Mouse (Mus musculus) CH12.LX (cell line): Measurements from ENCODE around the gene Slc7a15. TPM values are rescaled to one million over a fixed set of nuclear protein-coding genes. Genes with fewer than 3 reads are reported as not detected.

Source experiments
- DNase-seq: peaks from one replicate; pipeline ENCODE4 v3.0.0-alpha.2; 2013; ENCODE audit errors: extremely low read depth
- H3K27ac ChIP-seq: 2 replicates; pipeline ENCODE4 v1.5.1; 2012; ENCODE audit warnings: low read depth, mild to moderate bottlenecking, control low read depth, moderate library complexity; ENCODE audit not compliant: insufficient read depth
- H3K27me3 ChIP-seq: replicated peaks from 2 replicates; pipeline ENCODE3; 2012; ENCODE audit warnings: inconsistent platforms
- H3K36me3 ChIP-seq, 2 experiments: replicated peaks in 1 of 2; 2 replicates each; pipeline versions ENCODE3 to v1.6.1; 2012; ENCODE audit warnings: inconsistent platforms in 1 of 2, low read length in 1 of 2, mild to moderate bottlenecking in 1 of 2, mixed read lengths in 1 of 2, moderate library complexity in 1 of 2; ENCODE audit not compliant: control insufficient read depth in 1 of 2, insufficient read depth in 1 of 2
- H3K4me1 ChIP-seq, 2 experiments: 2 replicates each; pipeline ENCODE4 v1.6.1; 2012; ENCODE audit warnings: inconsistent platforms in 1 of 2, moderate library complexity in 1 of 2; ENCODE audit not compliant: insufficient read depth in 2 of 2, control insufficient read depth in 1 of 2
- H3K4me2 ChIP-seq: 2 replicates; pipeline ENCODE4 v1.6.1; 2012; ENCODE audit warnings: low read depth, mild to moderate bottlenecking, control low read depth; ENCODE audit not compliant: poor library complexity, insufficient read depth, severe bottlenecking
- H3K4me3 ChIP-seq, 3 experiments: fragments of 150-350 bp in 1 of 3; sonication (generic) in 1 of 3; replicated peaks in 1 of 3; 2 replicates each; pipeline versions ENCODE3 to v1.5.1; 2011 to 2012; ENCODE audit warnings: low read depth in 2 of 3, low read length in 2 of 3, mild to moderate bottlenecking in 2 of 3, moderate library complexity in 2 of 3, control low read depth in 1 of 3, improper control_type of control experiment in 1 of 3, inconsistent platforms in 1 of 3, mixed read lengths in 1 of 3; ENCODE audit not compliant: poor library complexity in 1 of 3
- H3K79me2 ChIP-seq: replicated peaks from 2 replicates; pipeline ENCODE4 v1.6.1; 2012; ENCODE audit warnings: mild to moderate bottlenecking, moderate library complexity; ENCODE audit not compliant: control insufficient read depth, poor library complexity, insufficient read depth, severe bottlenecking; ENCODE audit errors: extremely low read depth
- H3K9ac ChIP-seq: 2 replicates; pipeline ENCODE4 v1.6.1; 2012; ENCODE audit warnings: low read depth, mild to moderate bottlenecking, control low read depth, moderate library complexity; ENCODE audit not compliant: insufficient read depth
- H3K9me3 ChIP-seq: replicated peaks from 2 replicates; pipeline ENCODE3; 2012; ENCODE audit warnings: low read length, inconsistent platforms, mixed read lengths
- BHLHE40 ChIP-seq: IDR thresholded peaks from 2 replicates; pipeline ENCODE4 v1.6.1; 2011; ENCODE audit warnings: mild to moderate bottlenecking, low read depth, low read length, improper control_type of control experiment
- CHD1 ChIP-seq: IDR thresholded peaks from 2 replicates; pipeline ENCODE4 v1.6.1; 2012; ENCODE audit warnings: low read depth, low read length, improper control_type of control experiment, inconsistent platforms
- CHD2 ChIP-seq: IDR thresholded peaks from 2 replicates; pipeline ENCODE4 v1.6.1; 2011; ENCODE audit warnings: low read length, improper control_type of control experiment
- CTCF ChIP-seq, 2 experiments: IDR thresholded peaks in 1 of 2; conservative IDR thresholded peaks in 1 of 2; 2 replicates each; pipeline ENCODE4 v1.5.1; 2011 to 2012; ENCODE audit warnings: low read depth in 2 of 2, low read length in 2 of 2, improper control_type of control experiment in 1 of 2, inconsistent platforms in 1 of 2, mild to moderate bottlenecking in 1 of 2, moderate library complexity in 1 of 2
- E2F4 ChIP-seq: IDR thresholded peaks from 2 replicates; pipeline ENCODE4 v1.6.1; 2011; ENCODE audit warnings: low read depth, low read length, improper control_type of control experiment; ENCODE audit not compliant: insufficient replicate concordance
- ELF1 ChIP-seq: IDR thresholded peaks from 2 replicates; pipeline ENCODE4 v1.6.1; 2014; ENCODE audit warnings: low read depth, mild to moderate bottlenecking, inconsistent platforms, low read length, improper control_type of control experiment
- EP300 ChIP-seq: IDR thresholded peaks from 2 replicates; pipeline ENCODE4 v1.6.1; 2011; ENCODE audit warnings: low read length, improper control_type of control experiment
- ETS1 ChIP-seq: conservative IDR thresholded peaks from 2 replicates; pipeline ENCODE4 v1.6.1; 2012; ENCODE audit warnings: low read depth, mild to moderate bottlenecking, inconsistent platforms, low read length, improper control_type of control experiment, moderate library complexity
- GABPA ChIP-seq: IDR thresholded peaks from 2 replicates; pipeline ENCODE4 v1.6.1; 2012; ENCODE audit warnings: low read depth, low read length, improper control_type of control experiment, inconsistent platforms; ENCODE audit not compliant: insufficient replicate concordance
- HCFC1 ChIP-seq: IDR thresholded peaks from 2 replicates; pipeline ENCODE4 v1.6.1; 2012; ENCODE audit warnings: low read depth, mild to moderate bottlenecking, inconsistent platforms, low read length, improper control_type of control experiment
- IRF4 ChIP-seq: IDR thresholded peaks from 2 replicates; pipeline ENCODE4 v1.6.1; 2014; ENCODE audit warnings: low read depth, mild to moderate bottlenecking, inconsistent platforms, low read length, improper control_type of control experiment
- JUND ChIP-seq: conservative IDR thresholded peaks from 2 replicates; pipeline ENCODE4 v1.6.1; 2011; ENCODE audit warnings: low read depth, low read length, improper control_type of control experiment
- KAT2A ChIP-seq: IDR thresholded peaks from 2 replicates; pipeline ENCODE4 v1.6.1; 2012; ENCODE audit warnings: low read length, improper control_type of control experiment, inconsistent platforms; ENCODE audit not compliant: insufficient replicate concordance
- MAFK ChIP-seq: IDR thresholded peaks from 2 replicates; pipeline ENCODE4 v1.6.1; 2011; ENCODE audit warnings: low read length, improper control_type of control experiment; ENCODE audit not compliant: insufficient replicate concordance
- MAX ChIP-seq: IDR thresholded peaks from 2 replicates; pipeline ENCODE4 v1.6.1; 2011; ENCODE audit warnings: low read length, improper control_type of control experiment
- MEF2A ChIP-seq: IDR thresholded peaks from 2 replicates; pipeline ENCODE4 v1.6.1; 2014; ENCODE audit warnings: low read depth, mild to moderate bottlenecking, inconsistent platforms, low read length, improper control_type of control experiment, borderline replicate concordance
- MXI1 ChIP-seq: IDR thresholded peaks from 2 replicates; pipeline ENCODE4 v1.6.1; 2011; ENCODE audit warnings: mild to moderate bottlenecking, low read depth, low read length, improper control_type of control experiment
- MYC ChIP-seq: IDR thresholded peaks from 2 replicates; pipeline ENCODE4 v1.6.1; 2011; ENCODE audit warnings: low read depth, mild to moderate bottlenecking, improper control_type of control experiment, low read length
- PAX5 ChIP-seq: IDR thresholded peaks from 2 replicates; pipeline ENCODE4 v1.6.1; 2012; ENCODE audit warnings: low read length, inconsistent platforms, mixed read lengths
- POLR2A ChIP-seq: IDR thresholded peaks from 2 replicates; pipeline ENCODE4 v1.6.1; 2011; ENCODE audit warnings: low read depth, mild to moderate bottlenecking, improper control_type of control experiment, low read length
- RAD21 ChIP-seq: IDR thresholded peaks from 2 replicates; pipeline ENCODE4 v1.6.1; 2011; ENCODE audit warnings: low read depth, mild to moderate bottlenecking, low read length, improper control_type of control experiment, moderate library complexity
- SIN3A ChIP-seq: IDR thresholded peaks from 2 replicates; pipeline ENCODE4 v1.6.1; 2012; ENCODE audit warnings: low read length, improper control_type of control experiment, inconsistent platforms
- SMC3 ChIP-seq: IDR thresholded peaks from 2 replicates; pipeline ENCODE4 v1.6.1; 2011; ENCODE audit warnings: low read depth, low read length, improper control_type of control experiment
- TBP ChIP-seq: conservative IDR thresholded peaks from 2 replicates; pipeline ENCODE4 v1.6.1; 2011; ENCODE audit warnings: low read depth, low read length, improper control_type of control experiment
- TCF12 ChIP-seq: IDR thresholded peaks from 2 replicates; pipeline ENCODE4 v1.6.1; 2014; ENCODE audit warnings: low read depth, mild to moderate bottlenecking, inconsistent platforms, low read length, improper control_type of control experiment
- UBTF ChIP-seq: IDR thresholded peaks from 2 replicates; pipeline ENCODE4 v1.6.1; 2012; ENCODE audit warnings: low read depth, mild to moderate bottlenecking, inconsistent platforms, low read length, improper control_type of control experiment, moderate library complexity
- USF2 ChIP-seq: conservative IDR thresholded peaks from 2 replicates; pipeline ENCODE4 v1.6.1; 2011; ENCODE audit warnings: low read depth, low read length, improper control_type of control experiment
- ZC3H11A ChIP-seq: IDR thresholded peaks from 2 replicates; pipeline ENCODE4 v1.6.1; 2012; ENCODE audit warnings: low read depth, mild to moderate bottlenecking, inconsistent platforms, low read length, improper control_type of control experiment
- ZKSCAN1 ChIP-seq: IDR thresholded peaks from 2 replicates; pipeline ENCODE4 v1.6.1; 2012; ENCODE audit warnings: low read depth, inconsistent platforms, low read length, improper control_type of control experiment, borderline replicate concordance
- ZMIZ1 ChIP-seq: IDR thresholded peaks from 2 replicates; pipeline ENCODE4 v1.6.1; 2012; ENCODE audit warnings: low read depth, mild to moderate bottlenecking, inconsistent platforms, low read length, improper control_type of control experiment
- ZNF384 ChIP-seq: IDR thresholded peaks from 2 replicates; pipeline ENCODE4 v1.6.1; 2012; ENCODE audit warnings: low read depth, low read length, improper control_type of control experiment, inconsistent platforms
- dilution Hi-C: fragments of 300-500 bp; cut with MboI; formaldehyde crosslinking; loops from 2 replicates; pipeline ENCODE4 v1.14.3; 2020; ENCODE audit warnings: low sequenced_read_pairs; ENCODE audit not compliant: extremely low pct_unique_long_range_greater_than_20kb, extremely low pct_ligation_motif_present
- in situ Hi-C: fragments of 300-500 bp; cut with MboI; formaldehyde crosslinking; loops from 3 replicates; pipeline ENCODE4 v1.14.3; 2019; ENCODE audit warnings: low sequenced_read_pairs, low pct_ligation_motif_present, low pct_unique_long_range_greater_than_20kb, mixed read lengths
- polyA plus RNA-seq: library from polyadenylated mRNA; unstranded; fragments of >175 nt; gene quantifications from 2 replicates; pipeline ENCODE4 v1.2.1, GENCODE M21; 2012; ENCODE audit warnings: low read depth; ENCODE audit not compliant: insufficient read length
- total RNA-seq, 2 experiments: library from RNA; depleted of rRNA; stranded (reverse); fragments of 300-350 nt in 1 of 2; fragments of >200 nt in 1 of 2; gene quantifications; 2 replicates each; pipeline ENCODE4 v1.2.3; 2012 to 2014

The Slc7a15 gene
- total and polyA plus RNA-seq, 3 experiments: not detected

DNA sequence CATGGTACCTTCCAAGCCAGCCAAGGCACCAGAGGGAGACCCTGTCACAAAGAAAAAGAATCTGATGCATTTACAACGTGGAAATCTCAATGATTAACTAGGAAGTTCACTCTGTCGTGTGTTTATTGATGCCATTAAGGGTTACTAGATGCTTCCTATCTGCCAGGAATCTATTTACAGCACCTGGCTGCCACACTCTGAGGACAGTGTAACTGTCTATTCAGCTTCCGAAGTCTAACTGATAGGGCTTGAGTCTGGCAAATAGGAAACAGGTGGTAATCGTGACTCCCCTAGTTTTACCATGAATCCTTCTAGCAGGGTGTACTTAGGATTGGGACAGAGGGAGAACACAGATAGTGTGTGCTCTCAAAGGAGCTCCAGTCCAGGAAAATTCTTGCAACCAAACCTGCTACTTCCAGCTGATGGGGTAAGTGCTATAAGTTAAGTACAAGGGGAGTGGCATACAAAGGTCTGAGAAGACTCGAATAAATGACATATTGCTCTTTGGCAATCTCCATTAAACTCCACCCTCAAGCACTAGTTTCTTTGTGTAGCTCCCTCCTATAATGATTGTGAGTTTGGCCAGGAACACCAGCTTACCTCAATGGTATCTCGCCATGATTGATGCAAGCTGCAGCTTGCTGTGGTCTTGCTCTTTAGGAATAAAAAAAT, 88.4 kb downstream of the Slc7a15 start:
- DNase-seq: no peak
- Histone ChIP-seq H3K9me3 (no peaks in the 10 kb centered on the region), H3K9ac (no peak overlapping the region), H3K36me3 (no peaks in the 10 kb centered on the region), H3K4me3 (no peak overlapping the region), H3K4me2 (no peak overlapping the region), H3K27ac (no peak overlapping the region), H3K27me3 (no peaks in the 10 kb centered on the region), H3K4me1 (0 out of 4 replicates have a peak, but pooled peaks cover 0 to 2% of the 10 kb centered on the region in 2 experiments), H3K79me2 (no peaks in the 10 kb centered on the region)
- dilution Hi-C loops: no loop called here
- in situ Hi-C loops: no loop called here
- TF ChIP-seq RAD21: no peak
- no peak for TF ChIP-seq ZC3H11A
- TF ChIP-seq ZKSCAN1: no peak
- no peak for TF ChIP-seq BHLHE40
- no peak for TF ChIP-seq USF2
- TF ChIP-seq ZMIZ1: no peak
- no peak for TF ChIP-seq PAX5
- TF ChIP-seq MAX: no peak
- no peak for TF ChIP-seq EP300
- TF ChIP-seq MAFK: no peak
- TF ChIP-seq TCF12: no peak
- no peak for TF ChIP-seq ZNF384
- no peak for TF ChIP-seq CTCF (conservative IDR thresholded peaks at IDR 0.05 in 1 of 2, IDR thresholded peaks at IDR 0.05 in 1 of 2; ENCODE audit: low read depth in 2 of 2, low read length in 2 of 2)
- TF ChIP-seq CHD1: no peak
- no peak for TF ChIP-seq HCFC1
- TF ChIP-seq CHD2: no peak
- no peak for TF ChIP-seq MEF2A
- no peak for TF ChIP-seq ELF1
- TF ChIP-seq ETS1: no peak
- TF ChIP-seq GABPA: no peak

DNA sequence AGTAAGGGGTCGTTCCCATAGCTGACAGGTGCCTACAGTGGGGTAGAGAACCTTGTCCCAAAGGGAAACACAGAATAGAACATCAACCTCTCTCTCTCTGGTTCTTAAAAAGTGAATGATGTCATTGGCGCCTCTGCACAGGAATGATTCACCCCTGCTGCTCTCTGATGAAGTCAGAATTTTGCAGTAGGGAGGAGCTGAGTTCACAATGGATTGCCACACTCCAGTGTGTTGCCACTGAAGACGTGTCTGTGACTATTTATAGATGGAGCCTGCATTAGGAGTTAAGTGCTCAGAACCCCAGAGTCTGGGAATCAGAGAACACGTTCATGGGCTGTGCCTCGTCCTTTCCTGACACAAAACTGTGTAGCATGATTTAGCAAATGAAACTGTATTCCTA, 89.2 kb downstream of the Slc7a15 start:
- no peaks in the 10 kb centered on the region for H3K79me2 ChIP-seq

More for the DNA sequence above, 89.2 kb downstream of the Slc7a15 start:
- Histone ChIP-seq H3K4me2 (no peak overlapping the region), H3K4me3 (no peak overlapping the region), H3K27me3 (no peaks in the 10 kb centered on the region), H3K9ac (no peak overlapping the region), H3K4me1 (0 out of 4 replicates have a peak, but pooled peaks cover 0 to 2% of the 10 kb centered on the region in 2 experiments), H3K36me3 (no peaks in the 10 kb centered on the region), H3K9me3 (no peaks in the 10 kb centered on the region), H3K27ac (no peak overlapping the region)
- DNase-seq: no peak
- dilution Hi-C loops (no loop called here), in situ Hi-C loops (no loop called here)
- TF ChIP-seq JUND (no peak), MYC (no peak), MAFK (no peak), SMC3 (no peak), KAT2A (no peak), CTCF (conservative IDR thresholded peaks at IDR 0.05 in 1 of 2, IDR thresholded peaks at IDR 0.05 in 1 of 2; ENCODE audit: low read depth in 2 of 2, low read length in 2 of 2) (no peak), CHD2 (no peak), BHLHE40 (no peak), ELF1 (no peak), TBP (no peak), SIN3A (no peak), IRF4 (no peak), E2F4 (no peak), ZC3H11A (no peak), MXI1 (no peak), UBTF (no peak), ZNF384 (no peak), ZKSCAN1 (no peak), TCF12 (no peak), POLR2A (no peak)
